Mouse (Mus musculus): ENCODE data around the gene Stx5a.
A peak's percentile ranks its signal among the peaks of the same experiment; 100 is the strongest.

- TF ChIP-seq CTCF (IDR thresholded peaks at IDR 0.05; ENCODE audit: low read depth, low read length) (no peak), TAL1 (conservative IDR thresholded peaks at IDR 0.05; ENCODE audit: low read depth, low read length) (peak; percentile 63)
These were observed 17.7 kb downstream of the Stx5a start for GRCm38 (mm10) chr19:8758899-8759298.
